Mouse (Mus musculus) CH12.LX (cell line): ENCODE measurements around the gene Socs5. TPM values are rescaled to one million over a fixed set of nuclear protein-coding genes. Genes with fewer than 3 reads are reported as not detected.

Experiments
- DNase-seq: peaks from one replicate; pipeline ENCODE4 v3.0.0-alpha.2; 2013; ENCODE audit errors: extremely low read depth
- H3K27ac ChIP-seq: 2 replicates; pipeline ENCODE4 v1.5.1; 2012; ENCODE audit warnings: low read depth, mild to moderate bottlenecking, control low read depth, moderate library complexity; ENCODE audit not compliant: insufficient read depth
- H3K27me3 ChIP-seq: replicated peaks from 2 replicates; pipeline ENCODE3; 2012; ENCODE audit warnings: inconsistent platforms
- H3K36me3 ChIP-seq, 2 experiments: replicated peaks in 1 of 2; 2 replicates each; pipeline versions ENCODE3 to v1.6.1; 2012; ENCODE audit warnings: inconsistent platforms in 1 of 2, low read length in 1 of 2, mild to moderate bottlenecking in 1 of 2, mixed read lengths in 1 of 2, moderate library complexity in 1 of 2; ENCODE audit not compliant: control insufficient read depth in 1 of 2, insufficient read depth in 1 of 2
- H3K4me1 ChIP-seq, 2 experiments: 2 replicates each; pipeline ENCODE4 v1.6.1; 2012; ENCODE audit warnings: inconsistent platforms in 1 of 2, moderate library complexity in 1 of 2; ENCODE audit not compliant: insufficient read depth in 2 of 2, control insufficient read depth in 1 of 2
- H3K4me2 ChIP-seq: 2 replicates; pipeline ENCODE4 v1.6.1; 2012; ENCODE audit warnings: low read depth, mild to moderate bottlenecking, control low read depth; ENCODE audit not compliant: poor library complexity, insufficient read depth, severe bottlenecking
- H3K4me3 ChIP-seq, 3 experiments: fragments of 150-350 bp in 1 of 3; sonication (generic) in 1 of 3; replicated peaks in 1 of 3; 2 replicates each; pipeline versions ENCODE3 to v1.5.1; 2011 to 2012; ENCODE audit warnings: low read depth in 2 of 3, low read length in 2 of 3, mild to moderate bottlenecking in 2 of 3, moderate library complexity in 2 of 3, control low read depth in 1 of 3, improper control_type of control experiment in 1 of 3, inconsistent platforms in 1 of 3, mixed read lengths in 1 of 3; ENCODE audit not compliant: poor library complexity in 1 of 3
- H3K79me2 ChIP-seq: replicated peaks from 2 replicates; pipeline ENCODE4 v1.6.1; 2012; ENCODE audit warnings: mild to moderate bottlenecking, moderate library complexity; ENCODE audit not compliant: control insufficient read depth, poor library complexity, insufficient read depth, severe bottlenecking; ENCODE audit errors: extremely low read depth
- H3K9ac ChIP-seq: 2 replicates; pipeline ENCODE4 v1.6.1; 2012; ENCODE audit warnings: low read depth, mild to moderate bottlenecking, control low read depth, moderate library complexity; ENCODE audit not compliant: insufficient read depth
- H3K9me3 ChIP-seq: replicated peaks from 2 replicates; pipeline ENCODE3; 2012; ENCODE audit warnings: low read length, inconsistent platforms, mixed read lengths
- CHD1 ChIP-seq: IDR thresholded peaks from 2 replicates; pipeline ENCODE4 v1.6.1; 2012; ENCODE audit warnings: low read depth, low read length, improper control_type of control experiment, inconsistent platforms
- CHD2 ChIP-seq: IDR thresholded peaks from 2 replicates; pipeline ENCODE4 v1.6.1; 2011; ENCODE audit warnings: low read length, improper control_type of control experiment
- E2F4 ChIP-seq: IDR thresholded peaks from 2 replicates; pipeline ENCODE4 v1.6.1; 2011; ENCODE audit warnings: low read depth, low read length, improper control_type of control experiment; ENCODE audit not compliant: insufficient replicate concordance
- ELF1 ChIP-seq: IDR thresholded peaks from 2 replicates; pipeline ENCODE4 v1.6.1; 2014; ENCODE audit warnings: low read depth, mild to moderate bottlenecking, inconsistent platforms, low read length, improper control_type of control experiment
- EP300 ChIP-seq: IDR thresholded peaks from 2 replicates; pipeline ENCODE4 v1.6.1; 2011; ENCODE audit warnings: low read length, improper control_type of control experiment
- ETS1 ChIP-seq: conservative IDR thresholded peaks from 2 replicates; pipeline ENCODE4 v1.6.1; 2012; ENCODE audit warnings: low read depth, mild to moderate bottlenecking, inconsistent platforms, low read length, improper control_type of control experiment, moderate library complexity
- GABPA ChIP-seq: IDR thresholded peaks from 2 replicates; pipeline ENCODE4 v1.6.1; 2012; ENCODE audit warnings: low read depth, low read length, improper control_type of control experiment, inconsistent platforms; ENCODE audit not compliant: insufficient replicate concordance
- HCFC1 ChIP-seq: IDR thresholded peaks from 2 replicates; pipeline ENCODE4 v1.6.1; 2012; ENCODE audit warnings: low read depth, mild to moderate bottlenecking, inconsistent platforms, low read length, improper control_type of control experiment
- IRF4 ChIP-seq: IDR thresholded peaks from 2 replicates; pipeline ENCODE4 v1.6.1; 2014; ENCODE audit warnings: low read depth, mild to moderate bottlenecking, inconsistent platforms, low read length, improper control_type of control experiment
- JUN ChIP-seq: IDR thresholded peaks from 2 replicates; pipeline ENCODE4 v1.6.1; 2011; ENCODE audit warnings: low read depth, mild to moderate bottlenecking, low read length, improper control_type of control experiment, moderate library complexity; ENCODE audit not compliant: insufficient read depth
- JUND ChIP-seq: conservative IDR thresholded peaks from 2 replicates; pipeline ENCODE4 v1.6.1; 2011; ENCODE audit warnings: low read depth, low read length, improper control_type of control experiment
- KAT2A ChIP-seq: IDR thresholded peaks from 2 replicates; pipeline ENCODE4 v1.6.1; 2012; ENCODE audit warnings: low read length, improper control_type of control experiment, inconsistent platforms; ENCODE audit not compliant: insufficient replicate concordance
- MAFK ChIP-seq: IDR thresholded peaks from 2 replicates; pipeline ENCODE4 v1.6.1; 2011; ENCODE audit warnings: low read length, improper control_type of control experiment; ENCODE audit not compliant: insufficient replicate concordance
- MAZ ChIP-seq: IDR thresholded peaks from 2 replicates; pipeline ENCODE4 v1.6.1; 2012; ENCODE audit warnings: low read depth, mild to moderate bottlenecking, inconsistent platforms, low read length, improper control_type of control experiment, moderate library complexity
- MXI1 ChIP-seq: IDR thresholded peaks from 2 replicates; pipeline ENCODE4 v1.6.1; 2011; ENCODE audit warnings: mild to moderate bottlenecking, low read depth, low read length, improper control_type of control experiment
- MYC ChIP-seq: IDR thresholded peaks from 2 replicates; pipeline ENCODE4 v1.6.1; 2011; ENCODE audit warnings: low read depth, mild to moderate bottlenecking, improper control_type of control experiment, low read length
- NELFE ChIP-seq: IDR thresholded peaks from 2 replicates; pipeline ENCODE4 v1.6.1; 2011; ENCODE audit warnings: low read depth, low read length, improper control_type of control experiment
- PAX5 ChIP-seq: IDR thresholded peaks from 2 replicates; pipeline ENCODE4 v1.6.1; 2012; ENCODE audit warnings: low read length, inconsistent platforms, mixed read lengths
- POLR2A ChIP-seq: IDR thresholded peaks from 2 replicates; pipeline ENCODE4 v1.6.1; 2011; ENCODE audit warnings: low read depth, mild to moderate bottlenecking, improper control_type of control experiment, low read length
- RAD21 ChIP-seq: IDR thresholded peaks from 2 replicates; pipeline ENCODE4 v1.6.1; 2011; ENCODE audit warnings: low read depth, mild to moderate bottlenecking, low read length, improper control_type of control experiment, moderate library complexity
- RCOR1 ChIP-seq: conservative IDR thresholded peaks from 2 replicates; pipeline ENCODE4 v1.6.1; 2012; ENCODE audit warnings: low read depth, mild to moderate bottlenecking, inconsistent platforms, low read length, improper control_type of control experiment
- SIN3A ChIP-seq: IDR thresholded peaks from 2 replicates; pipeline ENCODE4 v1.6.1; 2012; ENCODE audit warnings: low read length, improper control_type of control experiment, inconsistent platforms
- SMC3 ChIP-seq: IDR thresholded peaks from 2 replicates; pipeline ENCODE4 v1.6.1; 2011; ENCODE audit warnings: low read depth, low read length, improper control_type of control experiment
- TCF12 ChIP-seq: IDR thresholded peaks from 2 replicates; pipeline ENCODE4 v1.6.1; 2014; ENCODE audit warnings: low read depth, mild to moderate bottlenecking, inconsistent platforms, low read length, improper control_type of control experiment
- USF1 ChIP-seq: IDR thresholded peaks from 2 replicates; pipeline ENCODE4 v1.6.1; 2014; ENCODE audit warnings: low read depth, mild to moderate bottlenecking, inconsistent platforms, low read length, improper control_type of control experiment
- ZKSCAN1 ChIP-seq: IDR thresholded peaks from 2 replicates; pipeline ENCODE4 v1.6.1; 2012; ENCODE audit warnings: low read depth, inconsistent platforms, low read length, improper control_type of control experiment, borderline replicate concordance
- ZNF384 ChIP-seq: IDR thresholded peaks from 2 replicates; pipeline ENCODE4 v1.6.1; 2012; ENCODE audit warnings: low read depth, low read length, improper control_type of control experiment, inconsistent platforms
- dilution Hi-C: fragments of 300-500 bp; cut with MboI; formaldehyde crosslinking; loops from 2 replicates; pipeline ENCODE4 v1.14.3; 2020; ENCODE audit warnings: low sequenced_read_pairs; ENCODE audit not compliant: extremely low pct_unique_long_range_greater_than_20kb, extremely low pct_ligation_motif_present
- in situ Hi-C: fragments of 300-500 bp; cut with MboI; formaldehyde crosslinking; loops from 3 replicates; pipeline ENCODE4 v1.14.3; 2019; ENCODE audit warnings: low sequenced_read_pairs, low pct_ligation_motif_present, low pct_unique_long_range_greater_than_20kb, mixed read lengths
- polyA plus RNA-seq: library from polyadenylated mRNA; unstranded; fragments of >175 nt; gene quantifications from 2 replicates; pipeline ENCODE4 v1.2.1, GENCODE M21; 2012; ENCODE audit warnings: low read depth; ENCODE audit not compliant: insufficient read length
- total RNA-seq, 2 experiments: library from RNA; depleted of rRNA; stranded (reverse); fragments of 300-350 nt in 1 of 2; fragments of >200 nt in 1 of 2; gene quantifications; 2 replicates each; pipeline ENCODE4 v1.2.3; 2012 to 2014

Gene Socs5
- total and polyA plus RNA-seq, 3 experiments = 0.52 to 0.85 (median 0.80) TPM

DNA sequence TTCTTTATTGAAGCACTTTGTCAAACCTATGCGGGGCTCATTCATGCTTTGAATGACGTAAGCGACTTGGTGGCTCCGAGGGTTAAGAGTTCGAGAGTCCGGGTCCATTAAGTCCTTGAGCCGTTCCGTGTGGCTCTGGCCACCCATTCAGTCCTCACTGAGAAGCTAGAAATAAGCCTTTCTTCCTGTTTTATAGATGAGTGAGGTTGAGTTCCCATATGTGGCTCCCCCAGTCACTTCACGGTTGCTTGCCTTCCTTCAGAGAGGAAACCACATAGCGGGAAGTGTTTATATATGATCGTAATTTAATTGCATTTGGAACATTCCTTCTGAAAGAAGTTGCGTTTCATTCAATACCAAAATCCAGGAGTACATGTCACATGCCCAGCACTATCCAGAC lies 42.3 kb downstream of the Socs5 start:
- Histone ChIP-seq H3K27ac (no peak overlapping the region), H3K36me3 (no peaks in the 10 kb centered on the region)
- in situ Hi-C loops = no loop called here

DNA sequence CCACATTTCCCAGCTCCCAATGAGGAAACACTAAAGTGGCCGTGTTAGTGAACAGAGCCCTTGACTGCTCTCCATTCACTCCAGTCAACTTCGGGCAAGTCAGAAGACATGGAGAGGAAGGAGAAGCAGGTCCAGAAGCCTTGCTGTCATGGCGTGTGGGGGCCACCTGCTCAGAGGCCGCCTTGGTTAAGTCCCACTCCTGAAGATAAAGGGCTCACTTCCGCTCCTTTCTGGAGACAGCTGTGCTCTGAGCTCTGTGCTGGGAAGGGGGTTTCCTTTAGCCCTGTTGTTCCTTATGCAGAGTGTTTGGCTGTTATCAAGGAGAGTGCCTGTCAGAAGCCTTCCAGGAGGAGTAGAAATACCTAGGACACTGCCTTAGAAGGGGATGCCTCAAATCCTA lies 45.5 kb downstream of the Socs5 start:
- H3K4me1 ChIP-seq = peaks cover 2 to 17% of the 10 kb centered on the region in 2 experiments
- H3K4me3 ChIP-seq = no peak overlapping the region
- in situ Hi-C loops (no loop called here), dilution Hi-C loops (no loop called here)
- no peak overlapping the region for H3K27ac ChIP-seq
- no peak overlapping the region for H3K4me2 ChIP-seq
- H3K9me3 ChIP-seq = no peaks in the 10 kb centered on the region
- no peak overlapping the region for H3K9ac ChIP-seq
- TF ChIP-seq SMC3 (no peak), ZKSCAN1 (no peak), MXI1 (no peak), TCF12 (no peak), CHD1 (no peak), USF1 (no peak), CHD2 (no peak), GABPA (no peak), PAX5 (no peak), SIN3A (no peak), NELFE (no peak), EP300 (no peak), IRF4 (no peak), MYC (no peak), HCFC1 (no peak), JUN (no peak), ETS1 (no peak), KAT2A (no peak), MAZ (no peak)
- H3K79me2 ChIP-seq = no peaks in the 10 kb centered on the region
- no peak for DNase-seq
- no peaks in the 10 kb centered on the region for H3K36me3 ChIP-seq
- no peaks in the 10 kb centered on the region for H3K27me3 ChIP-seq

More for the DNA sequence above, 42.3 kb downstream of the Socs5 start:
- H3K4me1 ChIP-seq = peaks cover 0 to 4% of the 10 kb centered on the region in 2 experiments; a peak in 1 of 4 replicates
- no peak overlapping the region for H3K4me2 ChIP-seq
- dilution Hi-C loops = no loop called here
- H3K27me3 ChIP-seq = no peaks in the 10 kb centered on the region
- DNase-seq = no peak
- H3K9ac ChIP-seq = no peak overlapping the region
- H3K79me2 ChIP-seq = no peaks in the 10 kb centered on the region
- H3K9me3 ChIP-seq = peaks cover 2% of the 10 kb centered on the region
- H3K4me3 ChIP-seq = no peak overlapping the region
- TF ChIP-seq MAFK = no peak
- no peak for TF ChIP-seq RCOR1
- TF ChIP-seq RAD21 = no peak
- no peak for TF ChIP-seq JUN
- no peak for TF ChIP-seq HCFC1
- no peak for TF ChIP-seq ELF1
- TF ChIP-seq POLR2A = no peak
- TF ChIP-seq JUND = no peak
- TF ChIP-seq SMC3 = no peak
- no peak for TF ChIP-seq NELFE
- no peak for TF ChIP-seq EP300
- no peak for TF ChIP-seq E2F4
- TF ChIP-seq PAX5 = no peak
- TF ChIP-seq ETS1 = no peak
- TF ChIP-seq ZNF384 = no peak
